Mouse (Mus musculus): Measurements from ENCODE around the gene Fam234b.

The Fam234b gene

DNA sequence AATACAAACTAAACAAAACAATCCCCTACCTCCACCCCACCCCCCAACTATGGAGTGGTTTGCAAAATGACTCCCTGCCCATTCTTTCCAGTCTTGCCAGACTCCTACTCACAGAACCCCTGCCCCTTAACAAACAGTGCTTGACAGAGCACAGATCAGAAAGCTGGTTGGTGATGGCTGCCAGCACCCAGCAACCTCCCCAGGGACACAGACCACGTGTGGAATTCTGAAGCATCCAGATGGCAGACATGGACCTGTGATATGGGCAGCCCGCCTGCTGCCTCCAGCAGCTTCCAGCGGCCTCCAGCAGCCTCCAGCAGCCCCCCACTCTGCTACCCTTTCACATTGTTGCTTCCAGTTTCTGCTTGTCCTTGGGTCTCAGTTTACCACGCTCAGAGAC lies 77.5 kb downstream of the Fam234b start:
- DNase-seq = no peak

DNA sequence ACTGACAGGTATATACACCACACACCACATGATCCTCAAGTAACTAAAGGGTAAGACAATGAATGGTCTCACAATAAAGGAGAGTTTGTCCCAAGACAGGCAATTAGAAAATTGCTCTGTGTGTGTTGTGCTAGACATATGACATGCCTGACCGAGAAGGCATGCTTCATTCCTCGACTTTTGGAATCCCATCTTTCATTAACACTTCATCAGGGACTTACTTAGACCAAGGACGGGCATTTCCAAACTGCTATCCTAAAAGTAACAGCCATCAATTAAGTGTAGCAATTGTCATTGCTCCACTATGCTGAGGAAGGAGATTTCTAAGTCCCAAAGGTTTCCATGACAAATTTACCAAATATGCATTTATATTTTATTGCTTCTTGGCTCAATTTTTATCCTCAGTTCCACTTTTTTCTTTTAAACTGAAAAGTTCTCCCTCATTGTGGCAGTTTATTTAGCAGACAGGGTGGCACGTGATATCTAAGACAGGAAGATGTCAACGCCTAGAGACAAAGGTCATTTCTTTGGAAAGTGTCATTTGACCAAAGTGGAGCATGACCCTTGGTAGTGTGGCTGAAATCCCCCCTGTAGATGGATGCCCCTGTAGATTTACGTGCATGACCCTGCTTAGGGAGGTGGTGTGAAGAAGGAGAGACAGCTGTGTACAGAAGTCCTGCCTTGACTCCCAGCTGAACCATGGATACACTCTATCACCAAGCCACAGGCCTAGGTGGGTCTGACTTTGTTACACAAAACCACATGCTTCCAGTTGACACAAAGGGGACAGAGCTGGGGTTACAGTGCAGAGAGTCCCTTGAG lies 78.9 kb downstream of the Fam234b start:
- no peak for DNase-seq

DNA sequence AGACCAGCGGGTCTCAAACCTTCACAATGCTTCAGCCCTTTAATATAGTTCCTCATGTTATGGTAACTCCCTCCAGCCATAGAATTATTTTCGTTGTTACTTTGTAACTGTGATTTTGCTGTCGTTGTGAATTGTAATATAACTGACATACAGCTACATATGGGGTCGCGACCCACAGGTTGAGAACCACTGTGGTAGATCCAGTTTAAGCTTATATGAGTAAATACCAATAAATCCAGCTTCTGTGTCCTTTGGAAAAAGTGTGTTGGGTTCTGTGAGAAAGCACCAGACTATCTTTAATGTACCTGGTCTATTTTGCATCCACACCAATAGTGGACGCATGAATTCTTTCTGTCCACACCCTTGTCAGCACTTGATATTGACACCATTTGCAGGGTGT lies 80.5 kb downstream of the Fam234b start:
- no peak for DNase-seq

DNA sequence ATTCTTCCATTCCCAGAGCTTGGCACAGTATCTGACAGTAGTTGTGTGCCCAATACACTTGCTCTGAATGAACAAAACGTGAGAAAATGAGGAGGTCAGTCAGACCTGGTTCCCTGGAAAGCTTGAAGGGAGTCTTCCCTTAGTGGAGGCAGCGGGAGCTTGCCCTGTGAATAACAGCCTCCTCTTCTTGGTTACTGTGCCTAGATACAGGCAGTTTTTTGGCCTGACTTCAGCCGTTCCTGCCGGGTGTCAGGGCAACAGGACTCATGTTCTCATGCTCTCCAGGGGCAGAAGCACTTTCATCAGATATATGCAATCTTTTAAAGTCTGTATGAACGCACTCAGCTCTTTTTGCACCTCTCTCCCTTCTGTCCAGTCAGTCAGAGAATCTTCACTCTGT lies 81.5 kb downstream of the Fam234b start:
- DNase-seq = no peak

DNA sequence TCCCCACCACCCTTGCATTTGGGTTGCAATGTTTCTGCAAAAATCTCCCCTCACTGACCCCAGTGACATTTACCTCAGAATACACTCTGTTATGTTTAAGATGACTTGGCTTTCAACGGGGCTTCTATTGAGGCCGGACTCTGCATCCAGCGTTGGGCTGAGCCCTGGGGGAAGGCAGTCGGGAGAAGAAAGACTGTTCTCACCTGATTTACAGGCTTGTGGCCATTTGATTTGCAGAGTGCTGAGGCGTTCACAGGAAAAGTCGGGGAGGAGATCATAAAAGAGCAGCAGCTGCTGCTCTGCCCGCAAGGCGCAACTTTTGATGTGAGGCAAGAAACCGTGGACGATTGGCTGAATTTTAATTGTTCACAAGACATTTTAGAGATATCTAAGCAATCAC lies 82.1 kb downstream of the Fam234b start:
- no peak for DNase-seq

DNA sequence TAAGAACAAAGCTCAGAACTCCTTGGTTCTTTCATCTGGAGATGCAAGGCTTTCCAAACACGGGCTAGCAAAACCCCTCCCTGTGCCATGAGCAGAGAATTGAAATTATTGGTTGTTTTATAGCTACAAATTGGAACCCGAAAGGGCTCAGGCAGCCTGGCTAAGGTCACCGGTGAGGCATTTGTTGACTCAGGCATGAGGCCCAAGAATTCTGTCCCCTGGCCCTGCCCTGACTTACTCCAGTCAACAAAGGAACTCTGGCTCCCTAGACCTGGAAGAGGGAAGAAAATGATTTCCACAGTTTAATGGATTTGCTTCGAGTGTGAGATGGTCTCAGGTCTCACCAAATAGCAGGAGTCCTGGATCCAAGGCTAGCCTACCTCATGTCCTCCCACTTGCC lies 94.6 kb downstream of the Fam234b start:
- DNase-seq = peak; percentile 17 to 47

DNA sequence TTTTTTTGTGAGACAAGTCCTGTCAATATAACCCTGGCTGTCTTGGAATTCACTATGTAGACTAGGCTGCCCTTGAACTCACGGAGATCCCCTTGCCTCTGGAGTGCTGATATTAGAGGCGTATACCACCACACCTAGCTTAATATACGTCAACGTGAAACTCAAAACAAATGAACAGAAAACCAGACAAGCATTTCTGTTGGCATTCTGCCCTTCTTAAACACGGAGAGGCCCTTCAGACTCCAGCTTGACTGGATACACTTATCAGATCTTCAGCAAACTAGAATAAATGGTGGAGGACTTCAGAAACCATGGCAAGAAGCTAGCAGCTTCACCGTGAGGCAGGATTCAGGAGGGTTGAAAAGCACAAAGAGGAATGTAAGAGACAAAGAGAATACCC lies 96.4 kb downstream of the Fam234b start:
- no peak for DNase-seq
